Mouse (Mus musculus) MEL (cell line): ENCODE measurements around the gene Ablim2. TPM values are rescaled to one million over a fixed set of nuclear protein-coding genes. Genes with fewer than 3 reads are reported as not detected.

Source experiments
- DNase-seq: peaks from one replicate; pipeline ENCODE4 v3.0.0; 2011; ENCODE audit warnings: low read depth, low spot score
- H3K27ac ChIP-seq: 2 replicates; pipeline ENCODE4 v1.5.1; 2012; ENCODE audit warnings: low read depth, mild to moderate bottlenecking, control low read depth, low read length, moderate library complexity; ENCODE audit not compliant: control insufficient read depth
- H3K27me3 ChIP-seq, 2 experiments: fragments of 150-350 bp in 1 of 2; sonication (generic) in 1 of 2; 2 replicates each; pipeline ENCODE4 v1.6.1; 2012; ENCODE audit warnings: low read length in 2 of 2, mild to moderate bottlenecking in 2 of 2, improper control_type of control experiment in 1 of 2, moderate library complexity in 1 of 2; ENCODE audit not compliant: insufficient read depth in 2 of 2, control insufficient read depth in 1 of 2
- H3K36me3 ChIP-seq, 2 experiments: 2 replicates each; pipeline ENCODE4 v1.6.1; 2012 to 2014; ENCODE audit warnings: low read length in 2 of 2, improper control_type of control experiment in 1 of 2, inconsistent platforms in 1 of 2, mild to moderate bottlenecking in 1 of 2; ENCODE audit not compliant: insufficient read depth in 2 of 2, control insufficient read depth in 1 of 2
- H3K4me1 ChIP-seq, 2 experiments: fragments of 150-350 bp in 1 of 2; sonication (generic) in 1 of 2; 2 replicates each; pipeline ENCODE4 v1.6.1; 2012; ENCODE audit warnings: low read length in 2 of 2, improper control_type of control experiment in 1 of 2, mild to moderate bottlenecking in 1 of 2; ENCODE audit not compliant: insufficient read depth in 2 of 2, control insufficient read depth in 1 of 2
- H3K4me3 ChIP-seq, 2 experiments: fragments of 150-350 bp in 1 of 2; sonication (generic) in 1 of 2; 2 replicates each; pipeline ENCODE4 v1.5.1; 2012; ENCODE audit warnings: low read depth in 2 of 2, low read length in 2 of 2, mild to moderate bottlenecking in 2 of 2, moderate library complexity in 2 of 2, control low read depth in 1 of 2, improper control_type of control experiment in 1 of 2; ENCODE audit not compliant: control insufficient read depth in 1 of 2, insufficient read depth in 1 of 2
- H3K79me2 ChIP-seq: 2 replicates; pipeline ENCODE4 v1.6.1; 2012; ENCODE audit warnings: mild to moderate bottlenecking, low read length, moderate library complexity; ENCODE audit not compliant: control insufficient read depth, poor library complexity, insufficient read depth
- H3K9ac ChIP-seq: 2 replicates; pipeline ENCODE4 v1.6.1; 2012; ENCODE audit warnings: low read depth, mild to moderate bottlenecking, control low read depth, low read length, moderate library complexity; ENCODE audit not compliant: control insufficient read depth, poor library complexity, severe bottlenecking
- H3K9me3 ChIP-seq: fragments of 150-350 bp; sonication (generic); replicated peaks from 2 replicates; pipeline ENCODE4 v1.6.1; 2012; ENCODE audit warnings: mild to moderate bottlenecking, low read length, improper control_type of control experiment, moderate library complexity; ENCODE audit not compliant: insufficient read depth
- BHLHE40 ChIP-seq: IDR thresholded peaks from 2 replicates; pipeline ENCODE4 v1.6.1; 2012; ENCODE audit warnings: low read depth, mild to moderate bottlenecking, inconsistent platforms, low read length, improper control_type of control experiment, borderline replicate concordance
- CHD2 ChIP-seq: IDR thresholded peaks from 2 replicates; pipeline ENCODE4 v1.6.1; 2011; ENCODE audit warnings: low read length, improper control_type of control experiment
- E2F4 ChIP-seq: IDR thresholded peaks from 2 replicates; pipeline ENCODE4 v1.6.1; 2011; ENCODE audit warnings: low read depth, low read length, improper control_type of control experiment, borderline replicate concordance
- EP300 ChIP-seq, 2 experiments: IDR thresholded peaks; 2 replicates each; pipeline ENCODE4 v1.6.1; 2011; ENCODE audit warnings: improper control_type of control experiment in 2 of 2, low read length in 2 of 2, low read depth in 1 of 2, mild to moderate bottlenecking in 1 of 2
- HCFC1 ChIP-seq: IDR thresholded peaks from 2 replicates; pipeline ENCODE4 v1.6.1; 2012; ENCODE audit warnings: low read depth, mild to moderate bottlenecking, inconsistent platforms, low read length, improper control_type of control experiment, moderate library complexity
- JUND ChIP-seq: IDR thresholded peaks from 2 replicates; pipeline ENCODE4 v1.6.1; 2011; ENCODE audit warnings: low read depth, mild to moderate bottlenecking, improper control_type of control experiment, low read length
- KAT2A ChIP-seq: conservative IDR thresholded peaks from 2 replicates; pipeline ENCODE4 v1.6.1; 2012; ENCODE audit warnings: low read depth, low read length, improper control_type of control experiment, inconsistent platforms
- MAZ ChIP-seq: IDR thresholded peaks from 2 replicates; pipeline ENCODE4 v1.6.1; 2012; ENCODE audit warnings: low read depth, mild to moderate bottlenecking, inconsistent platforms, low read length, improper control_type of control experiment
- MEF2A ChIP-seq: IDR thresholded peaks from 2 replicates; pipeline ENCODE4 v1.6.1; 2014; ENCODE audit warnings: low read depth, mild to moderate bottlenecking, inconsistent platforms, low read length, improper control_type of control experiment; ENCODE audit not compliant: poor library complexity, insufficient replicate concordance, severe bottlenecking; ENCODE audit errors: extremely low read depth
- MXI1 ChIP-seq: IDR thresholded peaks from 2 replicates; pipeline ENCODE4 v1.6.1; 2011; ENCODE audit warnings: mild to moderate bottlenecking, low read depth, low read length, improper control_type of control experiment
- MYB ChIP-seq: IDR thresholded peaks from 2 replicates; pipeline ENCODE4 v1.6.1; 2011; ENCODE audit warnings: mild to moderate bottlenecking, low read depth, low read length, improper control_type of control experiment
- MYC ChIP-seq: IDR thresholded peaks from 2 replicates; pipeline ENCODE4 v1.6.1; 2011; ENCODE audit warnings: low read depth, mild to moderate bottlenecking, low read length, improper control_type of control experiment, moderate library complexity
- POLR2A ChIP-seq, 2 experiments: IDR thresholded peaks; 2 replicates each; pipeline ENCODE4 v1.6.1; 2011 to 2012; ENCODE audit warnings: low read length in 2 of 2, mild to moderate bottlenecking in 2 of 2, control low read depth in 1 of 2, improper control_type of control experiment in 1 of 2, low read depth in 1 of 2, moderate library complexity in 1 of 2; ENCODE audit not compliant: control insufficient read depth in 1 of 2, insufficient read depth in 1 of 2, poor library complexity in 1 of 2
- RCOR1 ChIP-seq: IDR thresholded peaks from 2 replicates; pipeline ENCODE4 v1.6.1; 2012; ENCODE audit warnings: low read depth, mild to moderate bottlenecking, inconsistent platforms, low read length, improper control_type of control experiment
- UBTF ChIP-seq: IDR thresholded peaks from 2 replicates; pipeline ENCODE4 v1.6.1; 2012; ENCODE audit warnings: low read depth, mild to moderate bottlenecking, inconsistent platforms, low read length, improper control_type of control experiment, moderate library complexity, borderline replicate concordance; ENCODE audit not compliant: insufficient read depth
- USF1 ChIP-seq: IDR thresholded peaks from 2 replicates; pipeline ENCODE4 v1.6.1; 2014; ENCODE audit warnings: low read depth, mild to moderate bottlenecking, inconsistent platforms, low read length, improper control_type of control experiment, moderate library complexity
- USF2 ChIP-seq, 2 experiments: IDR thresholded peaks; 2 replicates each; pipeline ENCODE4 v1.6.1; 2011 to 2012; ENCODE audit warnings: improper control_type of control experiment in 2 of 2, low read length in 2 of 2, borderline replicate concordance in 1 of 2, inconsistent platforms in 1 of 2, low read depth in 1 of 2, mild to moderate bottlenecking in 1 of 2; ENCODE audit not compliant: insufficient read depth in 1 of 2
- ZMIZ1 ChIP-seq: IDR thresholded peaks from 2 replicates; pipeline ENCODE4 v1.6.1; 2012; ENCODE audit warnings: low read depth, mild to moderate bottlenecking, inconsistent platforms, low read length, improper control_type of control experiment, moderate library complexity
- ZNF384 ChIP-seq: IDR thresholded peaks from 2 replicates; pipeline ENCODE4 v1.6.1; 2012; ENCODE audit warnings: low read depth, mild to moderate bottlenecking, inconsistent platforms, low read length, improper control_type of control experiment
- polyA plus RNA-seq, 2 experiments: library from polyadenylated mRNA; stranded (reverse) in 1 of 2; unstranded in 1 of 2; fragments of >175 nt in 1 of 2; fragments of >200 nt in 1 of 2; gene quantifications; 2 replicates each; pipeline versions ENCODE4 v1.2.1 to v1.2.4; 2012; ENCODE audit warnings: low replicate concordance in 2 of 2, low read depth in 1 of 2; ENCODE audit not compliant: insufficient read length in 2 of 2, insufficient read depth in 1 of 2, missing spikeins in 1 of 2
- total RNA-seq: library from RNA; depleted of rRNA; stranded (reverse); fragments of 300-350 nt; gene quantifications from 2 replicates; pipeline ENCODE4 v1.2.3, GENCODE M21; 2012

Ablim2 gene
- total and polyA plus RNA-seq, 3 experiments, result not detected

DNA sequence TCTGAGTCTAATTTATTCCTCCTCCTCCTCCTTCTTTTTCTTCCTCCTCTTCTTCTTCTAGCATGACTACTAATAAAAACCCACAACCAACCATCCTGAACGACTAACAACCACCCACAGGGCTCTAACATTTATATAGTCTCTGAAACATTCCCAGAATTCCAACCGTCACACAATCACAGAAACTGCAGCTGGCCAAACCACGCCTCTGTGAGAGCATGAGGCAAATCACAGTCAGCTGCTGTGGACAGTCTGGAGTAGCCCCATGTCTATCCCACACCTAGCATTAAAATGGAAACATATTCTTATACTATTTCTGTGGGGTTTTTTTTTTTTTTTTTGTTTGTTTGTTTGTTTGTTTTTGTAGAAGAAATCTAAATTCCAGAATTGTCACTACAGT lies 8.3 kb upstream of the Ablim2 start:
- Histone ChIP-seq H3K4me1 (no peaks in the 10 kb centered on the region), H3K9ac (no peak overlapping the region), H3K27ac (no peak overlapping the region), H3K27me3 (no peaks in the 10 kb centered on the region), H3K36me3 (no peaks in the 10 kb centered on the region), H3K9me3 (no peaks in the 10 kb centered on the region; the same call in 1 of the 2 replicates), H3K79me2 (no peaks in the 10 kb centered on the region), H3K4me3 (no peak overlapping the region)
- no peak for TF ChIP-seq MEF2A
- no peak for TF ChIP-seq EP300 (IDR thresholded peaks at IDR 0.05; ENCODE audit: low read depth in 1 of 2, low read length in 2 of 2)
- no peak for TF ChIP-seq BHLHE40
- TF ChIP-seq ZNF384, result no peak
- no peak for TF ChIP-seq CHD2
- TF ChIP-seq UBTF, result no peak
- TF ChIP-seq E2F4, result no peak
- TF ChIP-seq ZMIZ1, result no peak
- TF ChIP-seq HCFC1, result no peak
- TF ChIP-seq POLR2A (IDR thresholded peaks at IDR 0.05; ENCODE audit: control insufficient read depth in 1 of 2, insufficient read depth in 1 of 2, low read depth in 1 of 2, low read length in 2 of 2, poor library complexity in 1 of 2), result no peak
- no peak for TF ChIP-seq USF2 (IDR thresholded peaks at IDR 0.05; ENCODE audit: borderline replicate concordance in 1 of 2, insufficient read depth in 1 of 2, low read depth in 1 of 2, low read length in 2 of 2)
- TF ChIP-seq MYC, result no peak
- no peak for TF ChIP-seq RCOR1
- no peak for TF ChIP-seq KAT2A
- no peak for TF ChIP-seq MYB
- TF ChIP-seq JUND, result no peak
- DNase-seq, result no peak

DNA sequence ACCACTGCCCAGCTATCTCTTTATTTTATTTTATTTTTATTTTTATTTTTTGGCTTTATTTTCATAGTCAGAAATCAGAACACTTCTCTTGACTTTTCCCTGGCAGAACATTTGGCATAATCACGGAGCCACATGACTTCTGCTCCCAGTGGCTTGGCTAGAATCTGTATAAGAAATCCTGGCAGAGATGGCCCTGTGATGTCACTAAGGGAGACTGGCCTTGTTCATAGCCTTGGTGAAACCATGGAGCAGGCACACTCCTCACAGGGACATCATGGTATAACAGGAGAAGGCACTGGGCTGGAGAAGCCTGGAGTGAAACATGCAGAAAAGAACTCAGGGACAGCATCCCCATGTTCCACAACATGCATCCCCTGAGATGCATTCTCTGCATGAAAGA lies 7.7 kb upstream of the Ablim2 start:
- TF ChIP-seq JUND (no peak), USF1 (no peak), MXI1 (no peak), MAZ (no peak), E2F4 (no peak)
- Histone ChIP-seq H3K9ac (no peak overlapping the region), H3K4me3 (no peak overlapping the region), H3K79me2 (no peaks in the 10 kb centered on the region), H3K27me3 (no peaks in the 10 kb centered on the region), H3K4me1 (no peaks in the 10 kb centered on the region), H3K9me3 (no peaks in the 10 kb centered on the region; the same call in 1 of the 2 replicates), H3K36me3 (no peaks in the 10 kb centered on the region), H3K27ac (no peak overlapping the region)
- DNase-seq, result no peak
